In genomic region chrX:112347467-112348394, GRCm38 (mm10) we compare ENCODE assay signal across 11 mouse cellular contexts. TPM values are rescaled to one million over a fixed set of nuclear protein-coding genes. Genes with fewer than 3 reads are reported as not detected.
DNase-seq lines count a peak whose midpoint lies in the region; ATAC-seq and TF ChIP-seq lines count a peak whose summit lies in the region.
"Had no signal": no experiment of that assay in that cellular context is flagged by ENCODE, and none has a peak within 500 bp of the region (broad histone marks: within the 10 kb centered on the region; RNA-seq: fewer than 3 reads in every experiment).

No protein-coding gene starts in this region.

- no peak overlapping the region for H3ac ChIP-seq in C2C12 (ENCODE audit: control insufficient read depth, insufficient read length, low read depth)

- peak; percentile 17; the same call in 1 of the 2 replicates for TF ChIP-seq CTCF in heart, adult 2 months (IDR thresholded peaks at IDR 0.05)
- TF ChIP-seq CTCF in C2C12 (IDR thresholded peaks at IDR 0.05; ENCODE audit: control insufficient read depth, insufficient read depth, insufficient read length), result no peak
- no peak for TF ChIP-seq CTCF in brain, embryonic 14.5 days (IDR thresholded peaks at IDR 0.05; ENCODE audit: borderline replicate concordance, extremely low read depth, insufficient read depth, insufficient read length)

- no peak for TF ChIP-seq EP300 in heart, adult 2 months (IDR thresholded peaks at IDR 0.05; ENCODE audit: insufficient read depth, low read depth, low read length)

- H3K4me1 ChIP-seq in heart, adult 2 months (ENCODE audit: control insufficient read depth, insufficient read depth, low read length), result no peaks in the 10 kb centered on the region
- H3K4me1 ChIP-seq: heart, embryonic 13.5 days; liver, embryonic 13.5 days had no signal

- H3K27me3 ChIP-seq in heart, adult 2 months (ENCODE audit: control insufficient read depth, insufficient read depth, low read length), result no peaks in the 10 kb centered on the region
- H3K27me3 ChIP-seq in C2C12 (ENCODE audit: control insufficient read depth, insufficient read depth, insufficient read length), result no peaks in the 10 kb centered on the region
- H3K27me3 ChIP-seq: CH12.LX; heart, embryonic 13.5 days; liver, embryonic 13.5 days had no signal

- ATAC-seq in granulocyte monocyte progenitor cell, adult 5-6 weeks (replicated peaks; ENCODE audit: poor library complexity, severe bottlenecking), result no peak

- intact Hi-C loops in heart, adult 2 months (cut with DNase I), result no loop called here

- H3K79me2 ChIP-seq in heart, adult 2 months (replicated peaks; ENCODE audit: control insufficient read depth, insufficient read depth, low read length), result no peaks in the 10 kb centered on the region
- H3K79me2 ChIP-seq in C2C12 (ENCODE audit: control insufficient read depth, insufficient read depth), result no peaks in the 10 kb centered on the region

- no peak overlapping the region for H3K4me3 ChIP-seq in heart, adult 2 months
- no peak overlapping the region for H3K4me3 ChIP-seq in C2C12 (ENCODE audit: insufficient read depth, poor library complexity, severe bottlenecking)
- H3K4me3 ChIP-seq: heart, embryonic 13.5 days; liver, embryonic 13.5 days had no signal

- DNase-seq in heart, adult 2 months, result no peak
- no peak for DNase-seq in heart, adult 11 months
- DNase-seq in brain, embryonic 14.5 days (ENCODE audit: low read depth), result peak; percentile 40
- peak; percentile 1 for DNase-seq in naive thymus-derived CD4-positive, alpha-beta T cell, adult 2 months (ENCODE audit: low read depth)
- no peak for DNase-seq in ovary, postnatal 36 days (ENCODE audit: low spot score)
- DNase-seq: liver, embryonic 13.5 days had no signal

- no peak for TF ChIP-seq POLR2A in heart, adult 2 months (IDR thresholded peaks at IDR 0.05; ENCODE audit: insufficient read depth, low read depth, low read length)
- no peak for TF ChIP-seq POLR2A in brain, embryonic 14.5 days (IDR thresholded peaks at IDR 0.05; ENCODE audit: borderline replicate concordance, extremely low read depth, insufficient read depth, insufficient read length, poor library complexity, severe bottlenecking)

- no peak overlapping the region for H3K27ac ChIP-seq in heart, adult 2 months
- H3K27ac ChIP-seq: heart, embryonic 13.5 days; liver, embryonic 13.5 days had no signal

- H3K9ac ChIP-seq in heart, adult 2 months (ENCODE audit: low read depth, low read length), result no peak overlapping the region
- H3K9ac ChIP-seq: heart, embryonic 13.5 days; liver, embryonic 13.5 days had no signal

- no peaks in the 10 kb centered on the region for H3K79me3 ChIP-seq in C2C12 (ENCODE audit: low read depth)

- 73% methylated on average over 4 of the region's 4 CpGs for WGBS in heart, adult 2 months

- no peaks in the 10 kb centered on the region for H3K36me3 ChIP-seq in heart, adult 2 months (ENCODE audit: control insufficient read depth, insufficient read depth, low read length)
- H3K36me3 ChIP-seq in C2C12 (ENCODE audit: control insufficient read depth, insufficient read depth), result no peaks in the 10 kb centered on the region
- H3K36me3 ChIP-seq: liver, embryonic 13.5 days had no signal

TF ChIP-seq in C2C12, 6 proteins besides CTCF, POLR2A, EP300 and RAD21:
- TF ChIP-seq MAX (IDR thresholded peaks at IDR 0.05) (no peak), FOSL1 (IDR thresholded peaks at IDR 0.05; ENCODE audit: insufficient read depth, low read length, poor library complexity, severe bottlenecking) (peak; percentile 37), USF1 (IDR thresholded peaks at IDR 0.05; ENCODE audit: low read depth) (no peak), MYOG (IDR thresholded peaks at IDR 0.05; ENCODE audit: control insufficient read depth, extremely low read depth, insufficient read length) (no peak)
TF ChIP-seq in C2C12: peak in this region for 1.

RNA-seq across cellular contexts. Expression of gene Apool, which starts 36.6 kb away (rescaled TPM):
- total RNA-seq in heart, adult 2 months (2021), result 10 to 100 TPM; 60.0 to 66.6 TPM
- polyA plus RNA-seq in heart, adult 2 months (2012; rRNA removed), result 16.2 and 34.1 TPM in 2 replicates
- polyA plus RNA-seq in C2C12 (2012; fragmentation: generic; extraction: Trizol), result 9.8 TPM
- 7.6 and 8.4 TPM in 2 replicates for polyA plus RNA-seq in brain, embryonic 14.5 days (2012; rRNA removed)
- total RNA-seq in granulocyte monocyte progenitor cell, adult 5-6 weeks (2014; fragmentation: Nextera tagmentation), result 24.3 and 31.5 TPM in 2 replicates
- total RNA-seq in granulocyte monocyte progenitor cell, adult 5-6 weeks (2017), result 20.7 and 29.0 TPM in 2 replicates

RNA-seq across cellular contexts. Expression of gene Satl1, which starts 58.8 kb away (rescaled TPM):
- not detected for total RNA-seq in heart, adult 2 months (2021)
- not detected in 2 replicates for polyA plus RNA-seq in heart, adult 2 months (2012; rRNA removed)
- polyA plus RNA-seq in C2C12 (2012; fragmentation: generic; extraction: Trizol), result not detected
- not detected in 2 replicates for polyA plus RNA-seq in brain, embryonic 14.5 days (2012; rRNA removed)
- total RNA-seq in granulocyte monocyte progenitor cell, adult 5-6 weeks (2014; fragmentation: Nextera tagmentation), result not detected in 2 replicates
- not detected in 2 replicates for total RNA-seq in granulocyte monocyte progenitor cell, adult 5-6 weeks (2017)
- total RNA-seq: CH12.LX; left cerebral cortex, adult 8-10 months had no signal
- polyA plus RNA-seq: heart, embryonic 13.5 days; liver, embryonic 13.5 days had no signal

Comparison
In these comparisons a context has a peak if more than half of its experiments do, and no peak if none do; other contexts are left out.
1. DNase-seq: peak in brain, embryonic 14.5 days (single experiment) and naive thymus-derived CD4-positive, alpha-beta T cell, adult 2 months (single experiment); none in heart, adult 2 months (0 of 2), heart, adult 11 months (single experiment) and ovary, postnatal 36 days (single experiment).